Mouse (Mus musculus): ENCODE results near the gene Ctnnbl1.

- no peak for TF ChIP-seq CTCF (IDR thresholded peaks at IDR 0.05; ENCODE audit: low read depth, low read length)
- no peak for TF ChIP-seq POLR2A (IDR thresholded peaks at IDR 0.05; ENCODE audit: borderline replicate concordance, low read depth, low read length)
Observed at GRCm38 (mm10) chr2:157821259-157821658, 84.1 kb downstream of the Ctnnbl1 start.

Data from bone marrow macrophage, adult 2 months (primary cell).